ENCODE assay signal across 9 mouse cellular contexts in the genomic region with DNA sequence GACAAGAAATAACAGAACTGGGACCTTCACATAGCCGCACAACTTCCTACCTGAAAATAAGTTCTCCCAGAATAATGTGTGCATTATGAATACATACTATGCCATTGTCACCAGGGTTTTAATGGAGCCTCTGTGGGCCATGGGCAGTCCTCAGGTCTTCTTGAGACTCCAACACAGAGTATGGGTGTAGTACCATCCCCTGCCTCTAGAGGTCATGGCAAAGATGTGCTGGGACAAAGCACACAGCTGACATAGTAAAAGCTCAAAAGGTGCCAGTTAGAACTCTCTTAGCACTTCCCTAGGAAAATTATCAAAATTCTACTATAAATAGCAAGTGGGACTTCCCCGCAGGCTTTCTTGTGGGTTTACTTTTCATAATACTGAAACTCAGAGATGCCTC.
DNase-seq lines count a peak whose midpoint lies in the region; ATAC-seq and TF ChIP-seq lines count a peak whose summit lies in the region.
"Had no signal": no experiment of that assay in that cellular context is flagged by ENCODE, and none has a peak within 500 bp of the region (broad histone marks: within the 10 kb centered on the region; RNA-seq: fewer than 3 reads in every experiment).

No protein-coding gene starts in this region.

- WGBS in forebrain, embryonic 14.5 days = 83% methylated on average over 2 of the region's 2 CpGs
- 77% methylated on average over 2 of the region's 2 CpGs for WGBS in forebrain, embryonic 11.5 days
- 87% methylated on average over 2 of the region's 2 CpGs for WGBS in limb, embryonic 11.5 days
- WGBS in limb, embryonic 10.5 days = 80% methylated on average over 2 of the region's 2 CpGs
- whole genome bisulfite sequencing in lung, postnatal 0 days = 76% methylated on average over 2 of the region's 2 CpGs

- H3K4me2 ChIP-seq in forebrain, embryonic 14.5 days (ENCODE audit: low read length) = no peak overlapping the region
- no peak overlapping the region for H3K4me2 ChIP-seq in forebrain, embryonic 11.5 days (ENCODE audit: low read depth, low read length, severe bottlenecking)
- H3K4me2 ChIP-seq in limb, embryonic 11.5 days (ENCODE audit: low read depth, severe bottlenecking) = no peak overlapping the region
- no peak overlapping the region for H3K4me2 ChIP-seq in lung, postnatal 0 days (replicated peaks; ENCODE audit: low read depth, low read length)
- H3K4me2 ChIP-seq: heart, embryonic 15.5 days had no signal

- no peak for ATAC-seq in forebrain, embryonic 14.5 days
- no peak for ATAC-seq in forebrain, embryonic 11.5 days (replicated peaks; ENCODE audit: low FRiP score)
- no peak for ATAC-seq in limb, embryonic 11.5 days (ENCODE audit: insufficient number of reproducible peaks, low FRiP score, low TSS enrichment, low read depth)
- no peak for ATAC-seq in lung, postnatal 0 days

- no peaks in the 10 kb centered on the region for H3K9me3 ChIP-seq in forebrain, embryonic 14.5 days (replicated peaks; ENCODE audit: control insufficient read depth, low read length)
- H3K9me3 ChIP-seq in forebrain, embryonic 11.5 days (ENCODE audit: control insufficient read depth, low read length) = no peaks in the 10 kb centered on the region
- no peaks in the 10 kb centered on the region for H3K9me3 ChIP-seq in limb, embryonic 11.5 days (ENCODE audit: control insufficient read depth, low read length)
- H3K9me3 ChIP-seq in limb, embryonic 10.5 days (replicated peaks) = no peaks in the 10 kb centered on the region; the same call in 1 of the 2 replicates
- no peaks in the 10 kb centered on the region for H3K9me3 ChIP-seq in lung, postnatal 0 days (ENCODE audit: low read length)
- H3K9me3 ChIP-seq: heart, embryonic 15.5 days had no signal

- peak; percentile 54 for TF ChIP-seq CTCF in lung, postnatal 0 days (IDR thresholded peaks at IDR 0.05)

- H3K4me3 ChIP-seq in forebrain, embryonic 14.5 days (ENCODE audit: low read depth, low read length) = no peak overlapping the region
- H3K4me3 ChIP-seq in forebrain, embryonic 11.5 days (ENCODE audit: low read depth, low read length) = no peak overlapping the region
- no peak overlapping the region for H3K4me3 ChIP-seq in limb, embryonic 11.5 days (ENCODE audit: low read depth, low read length)
- no peak overlapping the region for H3K4me3 ChIP-seq in limb, embryonic 10.5 days
- no peak overlapping the region for H3K4me3 ChIP-seq in lung, postnatal 0 days (ENCODE audit: low read depth, low read length)
- H3K4me3 ChIP-seq: heart, embryonic 15.5 days had no signal

- no peak for TF ChIP-seq EP300 in lung, postnatal 0 days (IDR thresholded peaks at IDR 0.05)

- no peak overlapping the region for H3K9ac ChIP-seq in forebrain, embryonic 14.5 days (ENCODE audit: low read length)
- H3K9ac ChIP-seq in forebrain, embryonic 11.5 days (ENCODE audit: low read length) = no peak overlapping the region
- H3K9ac ChIP-seq in limb, embryonic 11.5 days (ENCODE audit: low read length) = no peak overlapping the region
- no peak overlapping the region for H3K9ac ChIP-seq in lung, postnatal 0 days (replicated peaks; ENCODE audit: low read depth)
- H3K9ac ChIP-seq: heart, embryonic 15.5 days had no signal

- H3K27me3 ChIP-seq in forebrain, embryonic 14.5 days (replicated peaks; ENCODE audit: control insufficient read depth, insufficient read depth, low read length) = no peaks in the 10 kb centered on the region
- H3K27me3 ChIP-seq in forebrain, embryonic 11.5 days (ENCODE audit: control insufficient read depth, insufficient read depth, low read length) = no peaks in the 10 kb centered on the region
- H3K27me3 ChIP-seq in limb, embryonic 11.5 days (ENCODE audit: control insufficient read depth, insufficient read depth, low read length) = no peaks in the 10 kb centered on the region
- H3K27me3 ChIP-seq in limb, embryonic 10.5 days (ENCODE audit: low read depth, poor library complexity, severe bottlenecking) = no peaks in the 10 kb centered on the region
- H3K27me3 ChIP-seq in lung, postnatal 0 days (replicated peaks; ENCODE audit: insufficient read depth, low read length) = no peaks in the 10 kb centered on the region
- H3K27me3 ChIP-seq: heart, embryonic 15.5 days had no signal

- peak; percentile 44 for DNase-seq in forebrain, embryonic 14.5 days (ENCODE audit: low spot score)
- DNase-seq in forebrain, embryonic 11.5 days (ENCODE audit: low spot score) = no peak
- DNase-seq in limb, embryonic 11.5 days (ENCODE audit: low spot score) = peak; percentile 69
- DNase-seq in limb, embryonic 10.5 days (ENCODE audit: low spot score) = no peak
- peak; percentile 5 for DNase-seq in adipocyte (ENCODE audit: low spot score)
- peak; percentile 35 for DNase-seq in embryo, embryonic 9.5 days (ENCODE audit: extremely low spot score)
- DNase-seq in lung, postnatal 0 days (ENCODE audit: low spot score) = no peak
- DNase-seq in frontal cortex, postnatal 25 days (ENCODE audit: low spot score in 2 of 2) = no peak

- H3K4me1 ChIP-seq in forebrain, embryonic 14.5 days (ENCODE audit: control insufficient read depth, insufficient read depth, low read length) = no peaks in the 10 kb centered on the region
- H3K4me1 ChIP-seq in forebrain, embryonic 11.5 days (replicated peaks; ENCODE audit: control insufficient read depth, insufficient read depth, low read length) = no peaks in the 10 kb centered on the region
- no peaks in the 10 kb centered on the region for H3K4me1 ChIP-seq in limb, embryonic 11.5 days (ENCODE audit: control insufficient read depth, insufficient read depth, low read length)
- no peaks in the 10 kb centered on the region for H3K4me1 ChIP-seq in limb, embryonic 10.5 days
- no peaks in the 10 kb centered on the region for H3K4me1 ChIP-seq in lung, postnatal 0 days (ENCODE audit: insufficient read depth, low read depth, low read length)
- H3K4me1 ChIP-seq: heart, embryonic 15.5 days had no signal

- no peak overlapping the region for H3K27ac ChIP-seq in forebrain, embryonic 14.5 days (ENCODE audit: low read depth, low read length)
- H3K27ac ChIP-seq in forebrain, embryonic 11.5 days (ENCODE audit: low read depth, low read length) = no peak overlapping the region
- H3K27ac ChIP-seq in limb, embryonic 11.5 days (replicated peaks; ENCODE audit: low read depth, low read length) = no peak overlapping the region
- H3K27ac ChIP-seq in limb, embryonic 10.5 days = no peak overlapping the region
- H3K27ac ChIP-seq in lung, postnatal 0 days (ENCODE audit: low read length) = no peak overlapping the region
- H3K27ac ChIP-seq: heart, embryonic 15.5 days had no signal

- no peaks in the 10 kb centered on the region for H3K36me3 ChIP-seq in forebrain, embryonic 14.5 days (ENCODE audit: control insufficient read depth, insufficient read depth, low read length)
- no peaks in the 10 kb centered on the region for H3K36me3 ChIP-seq in forebrain, embryonic 11.5 days (ENCODE audit: control insufficient read depth, insufficient read depth, low read length)
- no peaks in the 10 kb centered on the region for H3K36me3 ChIP-seq in limb, embryonic 11.5 days (ENCODE audit: control insufficient read depth, insufficient read depth, low read length)
- no peaks in the 10 kb centered on the region for H3K36me3 ChIP-seq in limb, embryonic 10.5 days
- H3K36me3 ChIP-seq in lung, postnatal 0 days (ENCODE audit: insufficient read depth, low read length) = no peaks in the 10 kb centered on the region
- H3K36me3 ChIP-seq: heart, embryonic 15.5 days had no signal

Comparison
In these comparisons a context has a peak if more than half of its experiments do, and no peak if none do; other contexts are left out.
1. DNase-seq: peak in forebrain, embryonic 14.5 days (single experiment), limb, embryonic 11.5 days (single experiment), adipocyte (single experiment) and embryo, embryonic 9.5 days (single experiment); none in forebrain, embryonic 11.5 days (single experiment), limb, embryonic 10.5 days (single experiment), lung, postnatal 0 days (single experiment) and frontal cortex, postnatal 25 days (0 of 2).